Mouse (Mus musculus): ENCODE measurements around the gene Trappc1. TPM values are rescaled to one million over a fixed set of nuclear protein-coding genes. Genes with fewer than 3 reads are reported as not detected.

Trappc1 gene
- total and polyA plus RNA-seq, 3 experiments: 10.1 to 139 (median 127) TPM

DNA sequence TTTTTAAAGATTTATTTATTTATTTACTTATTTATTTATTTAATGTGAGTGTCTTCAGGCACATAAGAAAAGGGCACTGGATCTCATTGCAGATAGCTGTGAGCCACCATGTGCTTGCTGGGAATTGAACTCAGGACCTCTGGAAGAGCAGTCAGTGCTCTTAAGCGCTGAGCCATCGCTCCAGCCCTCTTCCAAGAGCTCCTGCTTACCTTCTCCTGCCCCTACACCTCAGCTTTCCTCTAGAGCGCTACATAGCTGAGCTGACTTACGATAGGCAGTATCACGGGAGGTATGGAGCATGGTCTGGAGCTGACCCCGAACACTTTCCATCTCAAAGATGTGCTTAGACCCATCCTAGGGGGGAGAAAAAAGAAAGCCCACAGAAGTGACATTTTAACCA, 2.2 kb upstream of the Trappc1 start:
- H3K9me3 ChIP-seq (replicated peaks): no peaks in the 10 kb centered on the region
- peaks cover 50% of the 10 kb centered on the region for H3K4me1 ChIP-seq (ENCODE audit: insufficient read depth, low read depth, low read length)
- no peak for ATAC-seq (ENCODE audit: extremely low read depth, insufficient number of reproducible peaks, low FRiP score, poor library complexity, severe bottlenecking)
- TF ChIP-seq POLR2AphosphoS5 (IDR thresholded peaks at IDR 0.05; ENCODE audit: insufficient replicate concordance, low read depth, low read length) (no peak), GATA2 (IDR thresholded peaks at IDR 0.05; ENCODE audit: borderline replicate concordance, low read depth, low read length) (no peak), CTCF (IDR thresholded peaks at IDR 0.05; ENCODE audit: low read depth, low read length) (no peak), GATA1 (IDR thresholded peaks at IDR 0.05; ENCODE audit: borderline replicate concordance, low read length) (no peak), TAL1 (conservative IDR thresholded peaks at IDR 0.05; ENCODE audit: low read depth, low read length) (no peak)
- H3K27me3 ChIP-seq (ENCODE audit: insufficient read depth, low read length): peaks cover 3% of the 10 kb centered on the region
- DNase-seq (ENCODE audit: low spot score): no peak
- peaks cover 59% of the 10 kb centered on the region for H3K36me3 ChIP-seq (replicated peaks)
- H3K4me3 ChIP-seq (ENCODE audit: low read depth, low read length): no peak overlapping the region

- peaks cover 54% of the 10 kb centered on the region for H3K4me1 ChIP-seq (ENCODE audit: insufficient read depth, low read depth, low read length)
- DNase-seq (ENCODE audit: low spot score) (no peak), ATAC-seq (ENCODE audit: extremely low read depth, insufficient number of reproducible peaks, low FRiP score, poor library complexity, severe bottlenecking) (no peak)
Observed at GRCm38 (mm10) chr11:69322010-69322409, 1.8 kb upstream of the Trappc1 start.

DNA sequence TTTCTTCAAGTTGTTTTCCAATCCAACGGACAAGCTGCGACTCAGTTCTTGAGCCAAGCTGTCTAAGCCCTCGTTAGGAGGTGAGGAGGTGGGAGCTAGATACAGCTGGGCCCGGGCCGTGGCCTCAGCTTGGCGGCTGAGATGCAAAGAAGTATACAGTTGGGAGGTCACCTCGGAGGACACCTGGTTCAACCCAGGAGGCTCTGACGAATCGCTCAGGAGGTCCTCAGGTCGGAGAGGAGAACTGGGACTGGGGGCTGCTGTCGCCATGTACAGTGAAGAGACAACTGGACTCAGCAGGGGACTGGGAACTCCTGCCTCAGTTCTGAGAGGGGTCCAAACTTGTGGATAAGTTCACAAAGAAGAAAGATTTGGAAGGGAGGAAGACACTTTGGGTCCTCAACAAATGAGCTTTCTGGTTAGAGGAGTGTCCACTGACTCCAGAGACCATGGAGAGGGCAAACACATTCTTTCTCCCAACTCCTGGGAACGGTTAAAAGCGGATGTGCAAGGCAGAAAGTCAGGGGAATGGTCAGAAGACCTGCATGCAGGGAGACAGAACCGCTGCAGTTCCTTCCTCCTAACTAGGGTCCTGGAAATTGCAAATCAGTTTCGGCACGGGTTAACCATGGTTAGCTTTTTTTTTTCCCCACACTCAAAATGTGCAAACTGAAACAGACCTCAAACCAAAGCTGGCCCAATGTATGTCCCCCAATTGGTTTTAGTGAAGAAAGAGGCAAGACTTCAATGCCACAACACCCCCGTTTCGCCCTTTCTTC, 898 bp upstream of the Trappc1 start:
- H3K36me3 ChIP-seq (replicated peaks): peaks cover 47% of the 10 kb centered on the region
- TF ChIP-seq POLR2AphosphoS5 (IDR thresholded peaks at IDR 0.05; ENCODE audit: insufficient replicate concordance, low read depth, low read length): no peak
- no peak for TF ChIP-seq GATA1 (IDR thresholded peaks at IDR 0.05; ENCODE audit: borderline replicate concordance, low read length)
- no peak for TF ChIP-seq CTCF (IDR thresholded peaks at IDR 0.05; ENCODE audit: low read depth, low read length)
- TF ChIP-seq TAL1 (conservative IDR thresholded peaks at IDR 0.05; ENCODE audit: low read depth, low read length): no peak
- no peak for TF ChIP-seq GATA2 (IDR thresholded peaks at IDR 0.05; ENCODE audit: borderline replicate concordance, low read depth, low read length)

More at GRCm38 (mm10) chr11:69322010-69322409, 1.8 kb upstream of the Trappc1 start:
- Histone ChIP-seq H3K27me3 (ENCODE audit: insufficient read depth, low read length) (peaks cover 8% of the 10 kb centered on the region), H3K36me3 (replicated peaks) (peaks cover 55% of the 10 kb centered on the region), H3K9me3 (replicated peaks) (no peaks in the 10 kb centered on the region), H3K4me3 (ENCODE audit: low read depth, low read length) (peak overlapping the region; percentile 53; the same call in 1 of the 2 replicates)
- TF ChIP-seq TAL1 (conservative IDR thresholded peaks at IDR 0.05; ENCODE audit: low read depth, low read length) (no peak), POLR2AphosphoS5 (IDR thresholded peaks at IDR 0.05; ENCODE audit: insufficient replicate concordance, low read depth, low read length) (no peak)

DNA sequence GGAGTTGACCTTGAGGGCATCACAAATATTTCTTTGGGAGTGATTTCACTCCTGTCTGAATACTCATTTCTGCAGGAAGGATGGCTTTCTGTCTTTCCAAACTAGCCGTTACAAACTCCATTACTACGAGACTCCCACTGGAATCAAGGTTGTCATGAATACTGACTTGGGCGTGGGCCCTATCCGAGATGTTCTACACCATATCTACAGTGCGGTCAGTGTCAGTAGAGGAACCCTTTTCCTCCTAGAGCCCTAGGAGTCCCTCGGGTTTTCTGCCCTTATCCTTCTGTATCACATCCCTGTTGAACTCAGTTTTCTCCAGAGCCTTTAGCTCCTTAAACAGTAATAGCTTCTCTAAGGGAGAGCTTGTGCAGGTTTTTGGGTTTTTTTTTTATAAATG, 969 bp downstream of the Trappc1 start:
- ATAC-seq (ENCODE audit: extremely low read depth, insufficient number of reproducible peaks, low FRiP score, poor library complexity, severe bottlenecking) (no peak), DNase-seq (ENCODE audit: low spot score) (no peak)
- Histone ChIP-seq H3K4me1 (ENCODE audit: insufficient read depth, low read depth, low read length) (peaks cover 59% of the 10 kb centered on the region), H3K36me3 (replicated peaks) (peaks cover 29% of the 10 kb centered on the region), H3K9me3 (replicated peaks) (no peaks in the 10 kb centered on the region), H3K27me3 (ENCODE audit: insufficient read depth, low read length) (peaks cover 34% of the 10 kb centered on the region), H3K4me3 (ENCODE audit: low read depth, low read length) (peak overlapping the region; percentile 70; the same call in 1 of the 2 replicates)
- no peak for TF ChIP-seq POLR2AphosphoS5 (IDR thresholded peaks at IDR 0.05; ENCODE audit: insufficient replicate concordance, low read depth, low read length)

More for the DNA sequence above, 898 bp upstream of the Trappc1 start:
- Histone ChIP-seq H3K9me3 (replicated peaks) (no peaks in the 10 kb centered on the region), H3K27me3 (ENCODE audit: insufficient read depth, low read length) (peaks cover 16% of the 10 kb centered on the region), H3K4me1 (ENCODE audit: insufficient read depth, low read depth, low read length) (peaks cover 59% of the 10 kb centered on the region), H3K4me3 (ENCODE audit: low read depth, low read length) (peak overlapping the region; percentile 70)
- no peak for ATAC-seq (ENCODE audit: extremely low read depth, insufficient number of reproducible peaks, low FRiP score, poor library complexity, severe bottlenecking)
- DNase-seq (ENCODE audit: low spot score): peak; percentile 26

GRCm38 (mm10) chr11:69325628-69326407, 2.0 kb downstream of the Trappc1 start, which contains the start of gene Kcnab3:
TSS of gene Kcnab3 (plus strand) at chr11:69326258.
- peak; percentile 82 for DNase-seq (ENCODE audit: low spot score)
- peaks cover 18% of the 10 kb centered on the region for H3K36me3 ChIP-seq (replicated peaks)
- peaks cover 43% of the 10 kb centered on the region for H3K27me3 ChIP-seq (ENCODE audit: insufficient read depth, low read length)
- peaks cover 57% of the 10 kb centered on the region for H3K4me1 ChIP-seq (ENCODE audit: insufficient read depth, low read depth, low read length)
- ATAC-seq (ENCODE audit: extremely low read depth, insufficient number of reproducible peaks, low FRiP score, poor library complexity, severe bottlenecking): peak; percentile 62
- no peak for TF ChIP-seq GATA2 (IDR thresholded peaks at IDR 0.05; ENCODE audit: borderline replicate concordance, low read depth, low read length)
- H3K4me3 ChIP-seq (ENCODE audit: low read depth, low read length): peak within 1 kb of the TSS; percentile 73
- no peaks in the 10 kb centered on the region for H3K9me3 ChIP-seq (replicated peaks)

DNA sequence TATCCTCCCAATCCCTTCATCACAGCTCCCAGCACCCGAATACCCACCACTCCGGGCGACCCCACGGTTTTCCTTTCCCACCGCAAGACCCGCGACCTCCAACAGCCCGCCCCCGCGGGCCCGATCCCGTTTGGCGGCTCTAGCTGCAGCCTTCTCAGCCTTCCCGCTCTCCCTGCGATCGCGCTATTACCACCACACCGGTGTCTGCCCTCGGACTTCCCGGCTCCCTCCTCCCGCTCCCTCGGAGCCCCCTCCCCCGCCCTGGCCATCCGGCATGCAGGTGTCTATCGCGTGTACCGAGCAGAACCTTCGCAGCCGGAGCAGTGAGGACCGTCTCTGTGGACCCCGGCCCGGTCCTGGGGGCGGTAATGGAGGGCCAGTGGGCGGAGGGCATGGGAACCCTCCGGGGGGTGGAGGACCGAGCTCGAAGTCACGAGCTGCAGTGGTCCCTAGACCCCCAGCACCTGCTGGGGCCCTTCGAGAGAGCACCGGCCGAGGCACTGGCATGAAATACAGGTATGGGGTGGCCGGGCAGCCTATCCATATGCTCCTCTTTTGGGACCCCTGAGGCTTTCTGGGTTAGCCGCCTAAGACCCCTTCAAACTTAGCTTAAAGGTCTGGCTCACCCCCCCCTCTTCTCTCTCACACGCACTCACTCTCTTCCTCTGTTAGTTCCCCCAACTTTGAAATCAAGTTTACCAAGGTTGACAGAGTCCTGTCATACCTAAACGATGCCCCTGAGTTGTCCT, 2.8 kb downstream of the Trappc1 start:
- H3K9me3 ChIP-seq (replicated peaks): no peaks in the 10 kb centered on the region
- peaks cover 12% of the 10 kb centered on the region for H3K36me3 ChIP-seq (replicated peaks)
- ATAC-seq (ENCODE audit: extremely low read depth, insufficient number of reproducible peaks, low FRiP score, poor library complexity, severe bottlenecking): no peak
- peak overlapping the region; percentile 73 for H3K4me3 ChIP-seq (ENCODE audit: low read depth, low read length)
- H3K27me3 ChIP-seq (ENCODE audit: insufficient read depth, low read length): peaks cover 50% of the 10 kb centered on the region
- TF ChIP-seq CTCF (IDR thresholded peaks at IDR 0.05; ENCODE audit: low read depth, low read length): no peak
- no peak for TF ChIP-seq TAL1 (conservative IDR thresholded peaks at IDR 0.05; ENCODE audit: low read depth, low read length)
- no peak for TF ChIP-seq POLR2AphosphoS5 (IDR thresholded peaks at IDR 0.05; ENCODE audit: insufficient replicate concordance, low read depth, low read length)
- TF ChIP-seq GATA2 (IDR thresholded peaks at IDR 0.05; ENCODE audit: borderline replicate concordance, low read depth, low read length): no peak
- TF ChIP-seq GATA1 (IDR thresholded peaks at IDR 0.05; ENCODE audit: borderline replicate concordance, low read length): no peak
- H3K4me1 ChIP-seq (ENCODE audit: insufficient read depth, low read depth, low read length): peaks cover 51% of the 10 kb centered on the region
- no peak for DNase-seq (ENCODE audit: low spot score)

All from G1E (cell line).